Mouse (Mus musculus) testis, postnatal 10 days (tissue): Measurements from ENCODE around the gene Rab5if.
A peak's percentile ranks its signal among the peaks of the same experiment; 100 is the strongest.
"Not testable (repeated sequence)": the region's sequence is repeated elsewhere in the genome, so short reads cannot be mapped to it uniquely, and the experiment has no call there.

ENCODE experiments used
- DNase-seq: peaks from one replicate; pipeline ENCODE4 v3.0.0; 2021; ENCODE audit warnings: low spot score

Rab5if gene

GRCm38 (mm10) chr2:156853999-156854771 lies 8.7 kb upstream of the Rab5if start:
- DNase-seq, result peak; percentile 52

GRCm38 (mm10) chr2:156856311-156856710 lies 6.6 kb upstream of the Rab5if start:
- DNase-seq, result no peak

- no peak for DNase-seq
Observed at GRCm38 (mm10) chr2:156857385-156857791, 5.5 kb upstream of the Rab5if start.

GRCm38 (mm10) chr2:156857835-156858234 lies 5.1 kb upstream of the Rab5if start, which contains the start of gene 4930518I15Rik:
Gene 4930518I15Rik, minus strand, starts transcription at chr2:156857946.
- DNase-seq, result no peak

GRCm38 (mm10) chr2:156858671-156859070 lies 4.3 kb upstream of the Rab5if start:
- no peak for DNase-seq

- DNase-seq, result peak; percentile 67
Observed at GRCm38 (mm10) chr2:156862041-156862717, 749 bp upstream of the Rab5if start.

- peak; percentile 58 for DNase-seq
Observed at GRCm38 (mm10) chr2:156863487-156864160, 696 bp downstream of the Rab5if start.

- no peak for DNase-seq
Observed at GRCm38 (mm10) chr2:156864481-156864880, 1.6 kb downstream of the Rab5if start.

GRCm38 (mm10) chr2:156868994-156869393 lies 6.1 kb downstream of the Rab5if start:
- no peak for DNase-seq

- DNase-seq, result no peak
Observed at GRCm38 (mm10) chr2:156869554-156869953, 6.6 kb downstream of the Rab5if start.

- peak; percentile 88 for DNase-seq
Observed at GRCm38 (mm10) chr2:156870519-156870918, 7.6 kb downstream of the Rab5if start.

- DNase-seq, result peak; percentile 74
Observed at GRCm38 (mm10) chr2:156873629-156874028, 10.7 kb downstream of the Rab5if start.

GRCm38 (mm10) chr2:156874047-156874759 lies 11.3 kb downstream of the Rab5if start:
- DNase-seq, result no peak

GRCm38 (mm10) chr2:156874760-156875510 lies 12.0 kb downstream of the Rab5if start:
- no peak for DNase-seq

- DNase-seq, result no peak
Observed at GRCm38 (mm10) chr2:156877726-156878125, 14.8 kb downstream of the Rab5if start.

GRCm38 (mm10) chr2:156879541-156879940 lies 16.6 kb downstream of the Rab5if start:
- peak; percentile 55 for DNase-seq

GRCm38 (mm10) chr2:156882431-156883001 lies 19.6 kb downstream of the Rab5if start:
- no peak for DNase-seq

- DNase-seq, result no peak
Observed at GRCm38 (mm10) chr2:156884396-156885211, 21.7 kb downstream of the Rab5if start.

- not testable (repeated sequence) for DNase-seq
Observed at GRCm38 (mm10) chr2:156885666-156886065, 22.7 kb downstream of the Rab5if start.

GRCm38 (mm10) chr2:156886084-156886631 lies 23.2 kb downstream of the Rab5if start:
- DNase-seq, result no peak
